Mouse (Mus musculus) MEL (cell line): ENCODE results near the gene Gm28035. TPM values are rescaled to one million over a fixed set of nuclear protein-coding genes. Genes with fewer than 3 reads are reported as not detected.

Experiments
- DNase-seq: peaks from one replicate; pipeline ENCODE4 v3.0.0; 2011; ENCODE audit warnings: low read depth, low spot score
- H3K27ac ChIP-seq: 2 replicates; pipeline ENCODE4 v1.5.1; 2012; ENCODE audit warnings: low read depth, mild to moderate bottlenecking, control low read depth, low read length, moderate library complexity; ENCODE audit not compliant: control insufficient read depth
- H3K27me3 ChIP-seq, 2 experiments: fragments of 150-350 bp in 1 of 2; sonication (generic) in 1 of 2; 2 replicates each; pipeline ENCODE4 v1.6.1; 2012; ENCODE audit warnings: low read length in 2 of 2, mild to moderate bottlenecking in 2 of 2, improper control_type of control experiment in 1 of 2, moderate library complexity in 1 of 2; ENCODE audit not compliant: insufficient read depth in 2 of 2, control insufficient read depth in 1 of 2
- H3K36me3 ChIP-seq, 2 experiments: 2 replicates each; pipeline ENCODE4 v1.6.1; 2012 to 2014; ENCODE audit warnings: low read length in 2 of 2, improper control_type of control experiment in 1 of 2, inconsistent platforms in 1 of 2, mild to moderate bottlenecking in 1 of 2; ENCODE audit not compliant: insufficient read depth in 2 of 2, control insufficient read depth in 1 of 2
- H3K4me1 ChIP-seq, 2 experiments: fragments of 150-350 bp in 1 of 2; sonication (generic) in 1 of 2; 2 replicates each; pipeline ENCODE4 v1.6.1; 2012; ENCODE audit warnings: low read length in 2 of 2, improper control_type of control experiment in 1 of 2, mild to moderate bottlenecking in 1 of 2; ENCODE audit not compliant: insufficient read depth in 2 of 2, control insufficient read depth in 1 of 2
- H3K4me3 ChIP-seq, 2 experiments: fragments of 150-350 bp in 1 of 2; sonication (generic) in 1 of 2; 2 replicates each; pipeline ENCODE4 v1.5.1; 2012; ENCODE audit warnings: low read depth in 2 of 2, low read length in 2 of 2, mild to moderate bottlenecking in 2 of 2, moderate library complexity in 2 of 2, control low read depth in 1 of 2, improper control_type of control experiment in 1 of 2; ENCODE audit not compliant: control insufficient read depth in 1 of 2, insufficient read depth in 1 of 2
- H3K79me2 ChIP-seq: 2 replicates; pipeline ENCODE4 v1.6.1; 2012; ENCODE audit warnings: mild to moderate bottlenecking, low read length, moderate library complexity; ENCODE audit not compliant: control insufficient read depth, poor library complexity, insufficient read depth
- H3K9ac ChIP-seq: 2 replicates; pipeline ENCODE4 v1.6.1; 2012; ENCODE audit warnings: low read depth, mild to moderate bottlenecking, control low read depth, low read length, moderate library complexity; ENCODE audit not compliant: control insufficient read depth, poor library complexity, severe bottlenecking
- H3K9me3 ChIP-seq: fragments of 150-350 bp; sonication (generic); replicated peaks from 2 replicates; pipeline ENCODE4 v1.6.1; 2012; ENCODE audit warnings: mild to moderate bottlenecking, low read length, improper control_type of control experiment, moderate library complexity; ENCODE audit not compliant: insufficient read depth
- CHD1 ChIP-seq: IDR thresholded peaks from 2 replicates; pipeline ENCODE4 v1.6.1; 2012; ENCODE audit warnings: low read depth, mild to moderate bottlenecking, inconsistent platforms, low read length, improper control_type of control experiment
- CHD2 ChIP-seq: IDR thresholded peaks from 2 replicates; pipeline ENCODE4 v1.6.1; 2011; ENCODE audit warnings: low read length, improper control_type of control experiment
- CTCF ChIP-seq, 3 experiments: IDR thresholded peaks in 2 of 3; conservative IDR thresholded peaks in 1 of 3; 2 replicates each; pipeline ENCODE4 v1.5.1; 2011 to 2012; ENCODE audit warnings: low read length in 3 of 3, low read depth in 2 of 3, mild to moderate bottlenecking in 2 of 3, improper control_type of control experiment in 1 of 3, inconsistent platforms in 1 of 3, mixed read lengths in 1 of 3, moderate library complexity in 1 of 3; ENCODE audit not compliant: control insufficient read depth in 1 of 3, insufficient read depth in 1 of 3, poor library complexity in 1 of 3, severe bottlenecking in 1 of 3
- E2F4 ChIP-seq: IDR thresholded peaks from 2 replicates; pipeline ENCODE4 v1.6.1; 2011; ENCODE audit warnings: low read depth, low read length, improper control_type of control experiment, borderline replicate concordance
- HCFC1 ChIP-seq: IDR thresholded peaks from 2 replicates; pipeline ENCODE4 v1.6.1; 2012; ENCODE audit warnings: low read depth, mild to moderate bottlenecking, inconsistent platforms, low read length, improper control_type of control experiment, moderate library complexity
- MAFK ChIP-seq: IDR thresholded peaks from 2 replicates; pipeline ENCODE4 v1.6.1; 2011; ENCODE audit warnings: low read depth, mild to moderate bottlenecking, low read length, improper control_type of control experiment, borderline replicate concordance
- MEF2A ChIP-seq: IDR thresholded peaks from 2 replicates; pipeline ENCODE4 v1.6.1; 2014; ENCODE audit warnings: low read depth, mild to moderate bottlenecking, inconsistent platforms, low read length, improper control_type of control experiment; ENCODE audit not compliant: poor library complexity, insufficient replicate concordance, severe bottlenecking; ENCODE audit errors: extremely low read depth
- MYB ChIP-seq: IDR thresholded peaks from 2 replicates; pipeline ENCODE4 v1.6.1; 2011; ENCODE audit warnings: mild to moderate bottlenecking, low read depth, low read length, improper control_type of control experiment
- MYC ChIP-seq: IDR thresholded peaks from 2 replicates; pipeline ENCODE4 v1.6.1; 2011; ENCODE audit warnings: low read depth, mild to moderate bottlenecking, low read length, improper control_type of control experiment, moderate library complexity
- POLR2AphosphoS5 ChIP-seq: IDR thresholded peaks from 2 replicates; pipeline ENCODE4 v1.6.1; 2012; ENCODE audit warnings: low read depth, borderline replicate concordance, mild to moderate bottlenecking, inconsistent platforms, low read length, moderate library complexity, mixed read lengths
- RCOR1 ChIP-seq: IDR thresholded peaks from 2 replicates; pipeline ENCODE4 v1.6.1; 2012; ENCODE audit warnings: low read depth, mild to moderate bottlenecking, inconsistent platforms, low read length, improper control_type of control experiment
- SMC3 ChIP-seq: IDR thresholded peaks from 2 replicates; pipeline ENCODE4 v1.6.1; 2011; ENCODE audit warnings: low read depth, low read length, improper control_type of control experiment
- ZC3H11A ChIP-seq: IDR thresholded peaks from 2 replicates; pipeline ENCODE4 v1.6.1; 2012; ENCODE audit warnings: low read depth, mild to moderate bottlenecking, inconsistent platforms, low read length, improper control_type of control experiment
- ZMIZ1 ChIP-seq: IDR thresholded peaks from 2 replicates; pipeline ENCODE4 v1.6.1; 2012; ENCODE audit warnings: low read depth, mild to moderate bottlenecking, inconsistent platforms, low read length, improper control_type of control experiment, moderate library complexity
- polyA plus RNA-seq, 2 experiments: library from polyadenylated mRNA; stranded (reverse) in 1 of 2; unstranded in 1 of 2; fragments of >175 nt in 1 of 2; fragments of >200 nt in 1 of 2; gene quantifications; 2 replicates each; pipeline versions ENCODE4 v1.2.1 to v1.2.4; 2012; ENCODE audit warnings: low replicate concordance in 2 of 2, low read depth in 1 of 2; ENCODE audit not compliant: insufficient read length in 2 of 2, insufficient read depth in 1 of 2, missing spikeins in 1 of 2
- total RNA-seq: library from RNA; depleted of rRNA; stranded (reverse); fragments of 300-350 nt; gene quantifications from 2 replicates; pipeline ENCODE4 v1.2.3, GENCODE M21; 2012

The Gm28035 gene
- total and polyA plus RNA-seq, 3 experiments, result 0.26 TPM; not detected in 2

- Histone ChIP-seq H3K4me1 (no peaks in the 10 kb centered on the region), H3K27me3 (no peaks in the 10 kb centered on the region), H3K9ac (no peak overlapping the region), H3K36me3 (peaks cover 0 to 33% of the 10 kb centered on the region in 2 experiments; a peak in 2 of 4 replicates), H3K4me3 (no peak overlapping the region), H3K27ac (no peak overlapping the region), H3K9me3 (no peaks in the 10 kb centered on the region), H3K79me2 (no peaks in the 10 kb centered on the region)
- no peak for DNase-seq
- TF ChIP-seq RCOR1, result no peak
- TF ChIP-seq CTCF (IDR thresholded peaks at IDR 0.05 in 2 of 3, conservative IDR thresholded peaks at IDR 0.05 in 1 of 3; ENCODE audit: control insufficient read depth in 1 of 3, insufficient read depth in 1 of 3, low read depth in 2 of 3, low read length in 3 of 3, poor library complexity in 1 of 3, severe bottlenecking in 1 of 3), result no peak
- TF ChIP-seq HCFC1, result no peak
- TF ChIP-seq E2F4, result no peak
- TF ChIP-seq CHD1, result no peak
Observed at GRCm38 (mm10) chr2:30311481-30311880, 71.1 kb downstream of the Gm28035 start.

- DNase-seq, result peak; percentile 47
Observed at GRCm38 (mm10) chr2:30316136-30316535, 75.8 kb downstream of the Gm28035 start.

GRCm38 (mm10) chr2:30316955-30317354 lies 76.6 kb downstream of the Gm28035 start:
- no peak for DNase-seq
- Histone ChIP-seq H3K9ac (no peak overlapping the region), H3K36me3 (peaks cover 0 to 34% of the 10 kb centered on the region in 2 experiments; a peak in 2 of 4 replicates), H3K27ac (no peak overlapping the region), H3K4me1 (no peaks in the 10 kb centered on the region), H3K9me3 (no peaks in the 10 kb centered on the region), H3K79me2 (no peaks in the 10 kb centered on the region), H3K27me3 (no peaks in the 10 kb centered on the region), H3K4me3 (no peak overlapping the region)
- TF ChIP-seq MYC (no peak), ZC3H11A (no peak), ZMIZ1 (no peak), POLR2AphosphoS5 (no peak), MAFK (no peak), SMC3 (no peak), CHD2 (no peak)

More at GRCm38 (mm10) chr2:30316136-30316535, 75.8 kb downstream of the Gm28035 start:
- TF ChIP-seq CTCF (IDR thresholded peaks at IDR 0.05 in 2 of 3, conservative IDR thresholded peaks at IDR 0.05 in 1 of 3; ENCODE audit: control insufficient read depth in 1 of 3, insufficient read depth in 1 of 3, low read depth in 2 of 3, low read length in 3 of 3, poor library complexity in 1 of 3, severe bottlenecking in 1 of 3) (peak; percentile 5 to 30 (median 11); a peak in 3 of 6 replicates), MEF2A (no peak), MYB (no peak)
- Histone ChIP-seq H3K27ac (no peak overlapping the region), H3K9me3 (no peaks in the 10 kb centered on the region), H3K4me1 (no peaks in the 10 kb centered on the region), H3K36me3 (peaks cover 0 to 30% of the 10 kb centered on the region in 2 experiments; a peak in 2 of 4 replicates), H3K27me3 (no peaks in the 10 kb centered on the region), H3K9ac (no peak overlapping the region), H3K4me3 (no peak overlapping the region), H3K79me2 (no peaks in the 10 kb centered on the region)
